Mouse (Mus musculus) limb, embryonic 13.5 days (tissue): Measurements from ENCODE around the gene Acacb. TPM values are rescaled to one million over a fixed set of nuclear protein-coding genes. Genes with fewer than 3 reads are reported as not detected.

Source experiments
- ATAC-seq: fragments of 200-750 bp; cut with Nextera tagmentation; 2 replicates; pipeline ENCODE4 v1.8.0; 2017; ENCODE audit warnings: low read depth, moderate number of reproducible peaks, moderate TSS enrichment; ENCODE audit not compliant: low FRiP score
- H3K27ac ChIP-seq: fragments of 300-500 bp; sonication (generic); 2 replicates; pipeline ENCODE4 v1.5.1; 2015; ENCODE audit warnings: inconsistent platforms, mild to moderate bottlenecking, moderate library complexity
- H3K27me3 ChIP-seq: fragments of 300-500 bp; sonication (generic); 2 replicates; pipeline ENCODE4 v1.6.1; 2015; ENCODE audit warnings: mild to moderate bottlenecking, inconsistent platforms
- H3K36me3 ChIP-seq: fragments of 300-500 bp; sonication (generic); 2 replicates; pipeline ENCODE4 v1.6.1; 2015; ENCODE audit warnings: inconsistent platforms, mild to moderate bottlenecking, moderate library complexity
- H3K4me1 ChIP-seq: fragments of 300-500 bp; sonication (generic); 2 replicates; pipeline ENCODE4 v1.6.1; 2015; ENCODE audit warnings: inconsistent platforms
- H3K4me2 ChIP-seq: fragments of 300-500 bp; sonication (generic); replicated peaks from 2 replicates; pipeline ENCODE4 v1.6.1; 2015; ENCODE audit warnings: inconsistent platforms, mild to moderate bottlenecking, moderate library complexity
- H3K4me3 ChIP-seq: fragments of 300-500 bp; sonication (generic); 2 replicates; pipeline ENCODE4 v1.5.1; 2015; ENCODE audit warnings: moderate library complexity, mild to moderate bottlenecking, inconsistent platforms
- H3K9ac ChIP-seq: fragments of 300-500 bp; sonication (generic); 2 replicates; pipeline ENCODE4 v1.6.1; 2015; ENCODE audit warnings: mild to moderate bottlenecking, inconsistent platforms
- H3K9me3 ChIP-seq: fragments of 300-500 bp; sonication (generic); 2 replicates; pipeline ENCODE4 v1.6.1; 2016; ENCODE audit warnings: inconsistent platforms
- WGBS: fragments of 180-500 bp; shearing (Covaris S2); methylation state at CpG from one replicate; pipeline ENCODE4 v1.1.7; 2015; 5-methylcytosine and 5-hydroxymethylcytosine counted together
- polyA plus RNA-seq: library from polyadenylated mRNA; unstranded; fragments of >200 nt; fragmentation: Nextera tagmentation; extraction: Ambion mirVana; gene quantifications from 2 replicates; pipeline ENCODE4 v1.2.1, GENCODE M21; 2015

Gene Acacb
- polyA plus RNA-seq, 1 experiment from 2014 or later = 4.3 TPM

DNA sequence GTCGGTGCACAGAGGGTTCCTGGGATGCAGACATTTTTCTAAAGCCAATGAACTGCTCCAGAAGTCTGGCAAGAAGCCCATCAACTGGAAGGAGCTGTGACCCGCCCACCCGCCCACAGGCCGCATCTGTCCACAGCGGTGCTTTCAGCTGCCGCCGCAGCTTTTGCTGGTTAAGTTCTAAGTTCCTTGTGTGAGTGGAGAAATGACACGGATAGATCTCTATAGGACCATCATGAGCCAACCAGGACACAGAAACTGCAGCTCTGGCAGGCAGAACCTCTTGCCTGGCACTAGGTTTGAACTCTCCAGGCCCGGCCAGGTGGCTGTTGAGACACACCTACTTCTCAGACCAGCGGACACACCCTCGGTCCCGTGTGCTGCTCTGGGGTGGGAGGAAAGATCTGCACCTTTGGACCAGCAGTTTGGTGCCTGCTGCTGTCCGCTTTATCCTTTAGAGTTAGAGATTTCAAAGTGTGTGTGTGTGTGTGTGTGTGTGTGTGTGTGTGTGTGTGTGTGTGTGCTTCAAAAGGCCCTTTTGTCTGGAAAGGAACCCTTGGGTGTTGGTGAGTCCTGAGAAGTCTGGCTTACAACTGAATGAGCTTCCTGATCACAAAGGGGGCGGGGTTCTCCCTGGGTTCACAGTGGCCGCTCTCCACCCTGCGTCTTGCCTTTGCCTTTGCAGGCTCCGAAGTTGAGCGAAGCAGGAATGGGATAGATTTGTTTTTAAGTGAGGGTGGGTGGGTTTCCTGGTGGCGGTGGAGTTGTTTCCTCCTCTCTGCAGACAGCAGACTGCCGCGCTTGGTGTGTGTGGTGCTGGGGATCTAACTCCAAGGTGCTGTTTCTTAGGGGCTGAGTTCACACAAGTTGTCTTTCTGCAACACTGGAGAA is 7.8 kb upstream of the Acacb start:
- peak overlapping the region; percentile 76; the same call in 1 of the 2 replicates for H3K27ac ChIP-seq
- H3K9me3 ChIP-seq = no peaks in the 10 kb centered on the region
- no peak for ATAC-seq
- H3K4me1 ChIP-seq = peaks cover 34% of the 10 kb centered on the region
- H3K9ac ChIP-seq = no peak overlapping the region; the same call in 1 of the 2 replicates
- H3K4me3 ChIP-seq = no peak overlapping the region
- H3K4me2 ChIP-seq = 0 out of 2 replicates have a peak overlapping the region, but pooled peaks have one; percentile 14
- no peaks in the 10 kb centered on the region for H3K27me3 ChIP-seq
- H3K36me3 ChIP-seq = peaks cover 46% of the 10 kb centered on the region
- whole genome bisulfite sequencing = 64% methylated on average over 21 of the region's 21 CpGs

GRCm38 (mm10) chr5:114139175-114139574 is 7.2 kb upstream of the Acacb start:
- 0 out of 2 replicates have a peak overlapping the region, but pooled peaks have one; percentile 14 for H3K4me2 ChIP-seq

GRCm38 (mm10) chr5:114147043-114147972 is 973 bp downstream of the Acacb start:
- Histone ChIP-seq H3K27ac (peak overlapping the region; percentile 10; the same call in 1 of the 2 replicates), H3K27me3 (no peaks in the 10 kb centered on the region), H3K4me3 (no peak overlapping the region), H3K9ac (no peak overlapping the region), H3K36me3 (no peaks in the 10 kb centered on the region), H3K9me3 (0 out of 2 replicates have a peak, but pooled peaks cover 4% of the 10 kb centered on the region), H3K4me2 (no peak overlapping the region), H3K4me1 (peaks cover 18% of the 10 kb centered on the region)
- 75% methylated on average over 14 of the region's 14 CpGs for WGBS
- ATAC-seq = no peak

More at GRCm38 (mm10) chr5:114139175-114139574, 7.2 kb upstream of the Acacb start:
- no peaks in the 10 kb centered on the region for H3K9me3 ChIP-seq
- H3K36me3 ChIP-seq = peaks cover 43% of the 10 kb centered on the region
- H3K9ac ChIP-seq = no peak overlapping the region
- 44% methylated on average over 9 of the region's 9 CpGs for WGBS
- no peak for ATAC-seq
- no peaks in the 10 kb centered on the region for H3K27me3 ChIP-seq
- no peak overlapping the region for H3K4me3 ChIP-seq
- peak overlapping the region; percentile 76 for H3K27ac ChIP-seq
- H3K4me1 ChIP-seq = peaks cover 30% of the 10 kb centered on the region

GRCm38 (mm10) chr5:114152359-114153092 is 6.2 kb downstream of the Acacb start:
- Histone ChIP-seq H3K27ac (no peak overlapping the region), H3K4me2 (no peak overlapping the region), H3K9ac (no peak overlapping the region), H3K4me1 (peaks cover 4% of the 10 kb centered on the region), H3K9me3 (0 out of 2 replicates have a peak, but pooled peaks cover 4% of the 10 kb centered on the region), H3K4me3 (no peak overlapping the region), H3K36me3 (no peaks in the 10 kb centered on the region), H3K27me3 (no peaks in the 10 kb centered on the region)
- 86% methylated on average over 12 of the region's 12 CpGs for WGBS
- ATAC-seq = no peak

GRCm38 (mm10) chr5:114153490-114153889 is 7.2 kb downstream of the Acacb start:
- no peaks in the 10 kb centered on the region for H3K36me3 ChIP-seq
- H3K4me1 ChIP-seq = peaks cover 4% of the 10 kb centered on the region
- 2% methylated on average over 12 of the region's 12 CpGs for WGBS
- H3K27me3 ChIP-seq = no peaks in the 10 kb centered on the region
- H3K9me3 ChIP-seq = 0 out of 2 replicates have a peak, but pooled peaks cover 3% of the 10 kb centered on the region
- ATAC-seq = peak; percentile 76
- peak overlapping the region; percentile 45; the same call in 1 of the 2 replicates for H3K27ac ChIP-seq
- peak overlapping the region; percentile 48 for H3K4me2 ChIP-seq
- H3K4me3 ChIP-seq = peak overlapping the region; percentile 25
- no peak overlapping the region for H3K9ac ChIP-seq

- Histone ChIP-seq H3K27me3 (no peaks in the 10 kb centered on the region), H3K9ac (no peak overlapping the region), H3K9me3 (no peaks in the 10 kb centered on the region), H3K4me3 (no peak overlapping the region), H3K4me1 (peaks cover 4% of the 10 kb centered on the region), H3K4me2 (no peak overlapping the region), H3K36me3 (no peaks in the 10 kb centered on the region), H3K27ac (no peak overlapping the region)
- WGBS = 87% methylated on average over 5 of the region's 5 CpGs
- no peak for ATAC-seq
These were observed 8.4 kb downstream of the Acacb start for GRCm38 (mm10) chr5:114154765-114155164.

- Histone ChIP-seq H3K27ac (no peak overlapping the region), H3K4me3 (no peak overlapping the region), H3K36me3 (no peaks in the 10 kb centered on the region), H3K4me2 (no peak overlapping the region), H3K4me1 (peaks cover 4% of the 10 kb centered on the region), H3K9ac (0 out of 2 replicates have a peak overlapping the region, but pooled peaks have one; percentile 1), H3K27me3 (no peaks in the 10 kb centered on the region), H3K9me3 (no peaks in the 10 kb centered on the region)
- 53% methylated on average over 9 of the region's 9 CpGs for WGBS
- no peak for ATAC-seq
These were observed 9.0 kb downstream of the Acacb start for GRCm38 (mm10) chr5:114155168-114155933.

DNA sequence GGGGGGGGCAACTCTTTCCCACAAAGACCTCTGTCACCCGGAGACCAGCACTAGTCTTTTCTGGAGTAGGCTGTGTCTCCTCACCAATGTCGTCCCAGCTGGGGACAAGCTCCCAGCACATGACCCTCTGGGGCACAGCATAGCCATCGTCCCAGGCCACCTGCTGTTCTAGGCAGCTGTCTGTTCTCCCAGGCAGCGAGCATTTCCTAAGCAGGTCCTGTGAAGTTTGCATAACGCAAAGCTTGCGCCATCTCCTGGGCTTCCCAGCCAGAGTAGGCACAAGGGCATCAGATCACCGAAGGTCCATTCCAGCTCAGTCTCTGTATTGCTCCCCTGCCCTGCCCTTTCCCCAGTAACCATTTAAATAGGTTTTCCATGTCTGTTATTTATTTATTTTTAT is 10.9 kb downstream of the Acacb start:
- ATAC-seq = no peak
- Histone ChIP-seq H3K4me3 (no peak overlapping the region), H3K4me2 (no peak overlapping the region), H3K27me3 (no peaks in the 10 kb centered on the region), H3K9me3 (no peaks in the 10 kb centered on the region), H3K4me1 (peaks cover 4% of the 10 kb centered on the region), H3K36me3 (no peaks in the 10 kb centered on the region), H3K9ac (no peak overlapping the region), H3K27ac (no peak overlapping the region)
- WGBS = 60% methylated on average over 7 of the region's 7 CpGs

DNA sequence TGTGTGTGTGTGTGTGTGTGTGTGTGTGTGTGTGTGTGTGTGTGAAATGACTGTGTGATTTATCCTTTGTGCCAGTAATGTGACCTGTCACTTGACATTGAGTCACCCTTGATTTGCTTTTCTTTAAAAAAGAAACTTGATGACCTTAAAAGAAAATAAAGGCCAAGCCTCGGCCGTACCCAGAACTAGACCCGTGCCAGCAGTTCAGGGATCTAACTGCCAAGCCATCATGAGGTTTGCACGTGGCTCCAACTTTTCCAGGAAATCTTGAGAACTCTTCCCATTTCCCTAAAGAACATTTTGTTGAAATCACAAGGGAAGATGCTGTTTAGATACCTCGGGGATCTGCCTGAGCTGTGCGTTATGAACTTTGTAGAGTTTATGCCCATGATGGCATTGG is 15.1 kb downstream of the Acacb start:
- H3K4me3 ChIP-seq = no peak overlapping the region

GRCm38 (mm10) chr5:114162106-114162815 is 15.9 kb downstream of the Acacb start:
- no peak overlapping the region for H3K4me3 ChIP-seq
- H3K4me2 ChIP-seq = no peak overlapping the region
- H3K9ac ChIP-seq = no peak overlapping the region
- no peaks in the 10 kb centered on the region for H3K36me3 ChIP-seq
- H3K27me3 ChIP-seq = no peaks in the 10 kb centered on the region
- no peak overlapping the region for H3K27ac ChIP-seq
- no peaks in the 10 kb centered on the region for H3K9me3 ChIP-seq
- ATAC-seq = no peak
- H3K4me1 ChIP-seq = no peaks in the 10 kb centered on the region
- WGBS = 51% methylated on average over 12 of the region's 12 CpGs

More for the DNA sequence above, 15.1 kb downstream of the Acacb start:
- no peaks in the 10 kb centered on the region for H3K9me3 ChIP-seq
- ATAC-seq = no peak
- no peak overlapping the region for H3K27ac ChIP-seq
- H3K4me1 ChIP-seq = no peaks in the 10 kb centered on the region
- H3K9ac ChIP-seq = no peak overlapping the region
- no peaks in the 10 kb centered on the region for H3K27me3 ChIP-seq
- 78% methylated on average over 6 of the region's 6 CpGs for WGBS
- no peaks in the 10 kb centered on the region for H3K36me3 ChIP-seq
- H3K4me2 ChIP-seq = no peak overlapping the region
